Mouse (Mus musculus) bone marrow, adult 2 months (tissue): Measurements from ENCODE around the gene Gm595.

Experiments used
- CTCF ChIP-seq: fragments of 200-500 bp; IDR thresholded peaks from 2 replicates; pipeline ENCODE4 v1.5.1; 2011; ENCODE audit warnings: low read length, control low read depth; ENCODE audit not compliant: control insufficient read depth, insufficient read depth
- POLR2A ChIP-seq: fragments of 200-500 bp; IDR thresholded peaks from 2 replicates; pipeline ENCODE4 v1.6.1; 2011; ENCODE audit warnings: low read depth, mild to moderate bottlenecking, control low read depth, low read length, borderline replicate concordance; ENCODE audit not compliant: control insufficient read depth

- no peak for TF ChIP-seq CTCF
- TF ChIP-seq POLR2A = no peak
These were observed 16.4 kb upstream of the Gm595 start for GRCm38 (mm10) chrX:48893946-48894345.
